Mouse (Mus musculus): ENCODE results near the gene D930048N14Rik. TPM values are rescaled to one million over a fixed set of nuclear protein-coding genes. Genes with fewer than 3 reads are reported as not detected.

Gene D930048N14Rik
- total and polyA plus RNA-seq, 3 experiments = 0.38 to 1.5 (median 0.81) TPM

- H3K9ac ChIP-seq (ENCODE audit: insufficient read depth, low read depth) = peak overlapping the region; percentile 39
Measured at GRCm38 (mm10) chr11:51644217-51644616, 6.5 kb upstream of the D930048N14Rik start.

GRCm38 (mm10) chr11:51645293-51645692, 5.5 kb upstream of the D930048N14Rik start:
- Histone ChIP-seq H3K4me3 (replicated peaks in 1 of 3; ENCODE audit: low read depth in 2 of 3, low read length in 2 of 3, poor library complexity in 1 of 3) (no peak overlapping the region), H3K9me3 (replicated peaks; ENCODE audit: low read length) (no peaks in the 10 kb centered on the region), H3K27ac (ENCODE audit: insufficient read depth, low read depth) (peak overlapping the region; percentile 93), H3K36me3 (replicated peaks in 1 of 2; ENCODE audit: control insufficient read depth in 1 of 2, insufficient read depth in 1 of 2, low read length in 1 of 2) (peaks cover 15 to 59% of the 10 kb centered on the region in 2 experiments), H3K27me3 (replicated peaks) (no peaks in the 10 kb centered on the region), H3K79me2 (replicated peaks; ENCODE audit: control insufficient read depth, extremely low read depth, insufficient read depth, poor library complexity, severe bottlenecking) (peaks cover 6% of the 10 kb centered on the region; the same call in 1 of the 2 replicates), H3K9ac (ENCODE audit: insufficient read depth, low read depth) (no peak overlapping the region), H3K4me2 (ENCODE audit: insufficient read depth, low read depth, poor library complexity, severe bottlenecking) (no peak overlapping the region), H3K4me1 (ENCODE audit: control insufficient read depth in 1 of 2, insufficient read depth in 2 of 2) (peaks cover 49 to 92% of the 10 kb centered on the region in 2 experiments)
- DNase-seq (ENCODE audit: extremely low read depth) = no peak
- in situ Hi-C loops (cut with MboI; ENCODE audit: low pct_ligation_motif_present, low pct_unique_long_range_greater_than_20kb, low sequenced_read_pairs) = no loop called here
- dilution Hi-C loops (cut with MboI; ENCODE audit: extremely low pct_ligation_motif_present, extremely low pct_unique_long_range_greater_than_20kb, low sequenced_read_pairs) = no loop called here
- no peak for TF ChIP-seq MEF2A (IDR thresholded peaks at IDR 0.05; ENCODE audit: borderline replicate concordance, low read depth, low read length)
- no peak for TF ChIP-seq GABPA (IDR thresholded peaks at IDR 0.05; ENCODE audit: insufficient replicate concordance, low read depth, low read length)
- no peak for TF ChIP-seq MAZ (IDR thresholded peaks at IDR 0.05; ENCODE audit: low read depth, low read length)
- TF ChIP-seq NELFE (IDR thresholded peaks at IDR 0.05; ENCODE audit: low read depth, low read length) = no peak
- no peak for TF ChIP-seq CHD1 (IDR thresholded peaks at IDR 0.05; ENCODE audit: low read depth, low read length)
- TF ChIP-seq JUN (IDR thresholded peaks at IDR 0.05; ENCODE audit: insufficient read depth, low read depth, low read length) = no peak
- no peak for TF ChIP-seq SIN3A (IDR thresholded peaks at IDR 0.05; ENCODE audit: low read length)
- no peak for TF ChIP-seq USF1 (IDR thresholded peaks at IDR 0.05; ENCODE audit: low read depth, low read length)
- TF ChIP-seq CHD2 (IDR thresholded peaks at IDR 0.05; ENCODE audit: low read length) = no peak
- no peak for TF ChIP-seq BHLHE40 (IDR thresholded peaks at IDR 0.05; ENCODE audit: low read depth, low read length)
- TF ChIP-seq POLR2AphosphoS2 (IDR thresholded peaks at IDR 0.05; ENCODE audit: low read depth, low read length) = no peak
- no peak for TF ChIP-seq PAX5 (IDR thresholded peaks at IDR 0.05; ENCODE audit: low read length)
- TF ChIP-seq MAX (IDR thresholded peaks at IDR 0.05; ENCODE audit: low read length) = no peak
- no peak for TF ChIP-seq HCFC1 (IDR thresholded peaks at IDR 0.05; ENCODE audit: low read depth, low read length)
- TF ChIP-seq MYC (IDR thresholded peaks at IDR 0.05; ENCODE audit: low read depth, low read length) = no peak
- TF ChIP-seq ZMIZ1 (IDR thresholded peaks at IDR 0.05; ENCODE audit: low read depth, low read length) = no peak
- no peak for TF ChIP-seq TCF12 (IDR thresholded peaks at IDR 0.05; ENCODE audit: low read depth, low read length)
- no peak for TF ChIP-seq JUND (conservative IDR thresholded peaks at IDR 0.05; ENCODE audit: low read depth, low read length)

More at GRCm38 (mm10) chr11:51644217-51644616, 6.5 kb upstream of the D930048N14Rik start:
- Histone ChIP-seq H3K4me2 (ENCODE audit: insufficient read depth, low read depth, poor library complexity, severe bottlenecking) (peak overlapping the region; percentile 2), H3K9me3 (replicated peaks; ENCODE audit: low read length) (no peaks in the 10 kb centered on the region), H3K27ac (ENCODE audit: insufficient read depth, low read depth) (peak overlapping the region; percentile 93), H3K36me3 (replicated peaks in 1 of 2; ENCODE audit: control insufficient read depth in 1 of 2, insufficient read depth in 1 of 2, low read length in 1 of 2) (peaks cover 15 to 61% of the 10 kb centered on the region in 2 experiments), H3K79me2 (replicated peaks; ENCODE audit: control insufficient read depth, extremely low read depth, insufficient read depth, poor library complexity, severe bottlenecking) (0 out of 2 replicates have a peak, but pooled peaks cover 6% of the 10 kb centered on the region), H3K4me1 (ENCODE audit: control insufficient read depth in 1 of 2, insufficient read depth in 2 of 2) (peaks cover 46 to 98% of the 10 kb centered on the region in 2 experiments), H3K4me3 (replicated peaks in 1 of 3; ENCODE audit: low read depth in 2 of 3, low read length in 2 of 3, poor library complexity in 1 of 3) (peak overlapping the region; percentile 14 to 37 (median 15)), H3K27me3 (replicated peaks) (no peaks in the 10 kb centered on the region)
- dilution Hi-C loops (cut with MboI; ENCODE audit: extremely low pct_ligation_motif_present, extremely low pct_unique_long_range_greater_than_20kb, low sequenced_read_pairs) (no loop called here), in situ Hi-C loops (cut with MboI; ENCODE audit: low pct_ligation_motif_present, low pct_unique_long_range_greater_than_20kb, low sequenced_read_pairs) (no loop called here)
- DNase-seq (ENCODE audit: extremely low read depth) = peak; percentile 99
- TF ChIP-seq POLR2AphosphoS2 (IDR thresholded peaks at IDR 0.05; ENCODE audit: low read depth, low read length) = no peak
- TF ChIP-seq ETS1 (conservative IDR thresholded peaks at IDR 0.05; ENCODE audit: low read depth, low read length) = peak; percentile 79
- TF ChIP-seq POLR2A (IDR thresholded peaks at IDR 0.05; ENCODE audit: low read depth, low read length) = peak; percentile 68
- peak; percentile 78 for TF ChIP-seq NELFE (IDR thresholded peaks at IDR 0.05; ENCODE audit: low read depth, low read length)
- no peak for TF ChIP-seq CTCF (conservative IDR thresholded peaks at IDR 0.05 in 1 of 2, IDR thresholded peaks at IDR 0.05 in 1 of 2; ENCODE audit: low read depth in 2 of 2, low read length in 2 of 2)
- TF ChIP-seq SMC3 (IDR thresholded peaks at IDR 0.05; ENCODE audit: low read depth, low read length) = no peak
- no peak for TF ChIP-seq E2F4 (IDR thresholded peaks at IDR 0.05; ENCODE audit: insufficient replicate concordance, low read depth, low read length)
- TF ChIP-seq PAX5 (IDR thresholded peaks at IDR 0.05; ENCODE audit: low read length) = no peak
- peak; percentile 72 for TF ChIP-seq MAX (IDR thresholded peaks at IDR 0.05; ENCODE audit: low read length)
- no peak for TF ChIP-seq USF2 (conservative IDR thresholded peaks at IDR 0.05; ENCODE audit: low read depth, low read length)
- 0 out of 2 replicates have a peak, but pooled peaks have one; percentile 24 for TF ChIP-seq HCFC1 (IDR thresholded peaks at IDR 0.05; ENCODE audit: low read depth, low read length)
- TF ChIP-seq RAD21 (IDR thresholded peaks at IDR 0.05; ENCODE audit: low read depth, low read length) = no peak; the same call in 1 of the 2 replicates
- no peak for TF ChIP-seq MAFK (IDR thresholded peaks at IDR 0.05; ENCODE audit: insufficient replicate concordance, low read length)
- peak; percentile 71 for TF ChIP-seq BHLHE40 (IDR thresholded peaks at IDR 0.05; ENCODE audit: low read depth, low read length)
- TF ChIP-seq RCOR1 (conservative IDR thresholded peaks at IDR 0.05; ENCODE audit: low read depth, low read length) = peak; percentile 45; the same call in 1 of the 2 replicates
- TF ChIP-seq JUN (IDR thresholded peaks at IDR 0.05; ENCODE audit: insufficient read depth, low read depth, low read length) = no peak
- TF ChIP-seq MXI1 (IDR thresholded peaks at IDR 0.05; ENCODE audit: low read depth, low read length) = peak; percentile 60; the same call in 1 of the 2 replicates
- TF ChIP-seq KAT2A (IDR thresholded peaks at IDR 0.05; ENCODE audit: insufficient replicate concordance, low read length) = no peak
- peak; percentile 95 for TF ChIP-seq NRF1 (IDR thresholded peaks at IDR 0.05; ENCODE audit: low read depth, low read length)
- peak; percentile 58 for TF ChIP-seq SIN3A (IDR thresholded peaks at IDR 0.05; ENCODE audit: low read length)
- no peak for TF ChIP-seq ZKSCAN1 (IDR thresholded peaks at IDR 0.05; ENCODE audit: borderline replicate concordance, low read depth, low read length)
- peak; percentile 62; the same call in 1 of the 2 replicates for TF ChIP-seq MAZ (IDR thresholded peaks at IDR 0.05; ENCODE audit: low read depth, low read length)
- TF ChIP-seq ZC3H11A (IDR thresholded peaks at IDR 0.05; ENCODE audit: low read depth, low read length) = no peak
- TF ChIP-seq GABPA (IDR thresholded peaks at IDR 0.05; ENCODE audit: insufficient replicate concordance, low read depth, low read length) = no peak
- TF ChIP-seq UBTF (IDR thresholded peaks at IDR 0.05; ENCODE audit: low read depth, low read length) = peak; percentile 92
- no peak for TF ChIP-seq JUND (conservative IDR thresholded peaks at IDR 0.05; ENCODE audit: low read depth, low read length)
- TF ChIP-seq CHD2 (IDR thresholded peaks at IDR 0.05; ENCODE audit: low read length) = no peak; the same call in 1 of the 2 replicates
- TF ChIP-seq ELF1 (IDR thresholded peaks at IDR 0.05; ENCODE audit: low read depth, low read length) = no peak
- TF ChIP-seq MEF2A (IDR thresholded peaks at IDR 0.05; ENCODE audit: borderline replicate concordance, low read depth, low read length) = peak; percentile 76
- TF ChIP-seq ZNF384 (IDR thresholded peaks at IDR 0.05; ENCODE audit: low read depth, low read length) = no peak
- peak; percentile 90 for TF ChIP-seq EP300 (IDR thresholded peaks at IDR 0.05; ENCODE audit: low read length)
- TF ChIP-seq CHD1 (IDR thresholded peaks at IDR 0.05; ENCODE audit: low read depth, low read length) = 0 out of 2 replicates have a peak, but pooled peaks have one; percentile 85
- peak; percentile 83; the same call in 1 of the 2 replicates for TF ChIP-seq MYC (IDR thresholded peaks at IDR 0.05; ENCODE audit: low read depth, low read length)
- TF ChIP-seq USF1 (IDR thresholded peaks at IDR 0.05; ENCODE audit: low read depth, low read length) = no peak
- TF ChIP-seq ZMIZ1 (IDR thresholded peaks at IDR 0.05; ENCODE audit: low read depth, low read length) = no peak
- TF ChIP-seq IRF4 (IDR thresholded peaks at IDR 0.05; ENCODE audit: low read depth, low read length) = peak; percentile 62; the same call in 1 of the 2 replicates
- peak; percentile 97 for TF ChIP-seq TCF12 (IDR thresholded peaks at IDR 0.05; ENCODE audit: low read depth, low read length)
- peak; percentile 90 for TF ChIP-seq TBP (conservative IDR thresholded peaks at IDR 0.05; ENCODE audit: low read depth, low read length)
